Mouse (Mus musculus) mouse embryonic stem cell (cell line): ENCODE measurements around the gene Dnajb7.
"Not testable (repeated sequence)": the region's sequence is repeated elsewhere in the genome, so short reads cannot be mapped to it uniquely, and the experiment has no call there.

Experiments
- in situ Hi-C, 2 experiments: fragments of 300-500 bp; cut with MboI; formaldehyde crosslinking; loops; 1 replicate in 1 of 2; 3 replicates in 1 of 2; pipeline ENCODE4 v1.14.3; 2019 to 2020; ENCODE audit warnings: low sequenced_read_pairs in 2 of 2, low pct_unique_long_range_greater_than_20kb in 1 of 2, mixed read lengths in 1 of 2; ENCODE audit not compliant: unreplicated experiment in 1 of 2

Gene Dnajb7

DNA sequence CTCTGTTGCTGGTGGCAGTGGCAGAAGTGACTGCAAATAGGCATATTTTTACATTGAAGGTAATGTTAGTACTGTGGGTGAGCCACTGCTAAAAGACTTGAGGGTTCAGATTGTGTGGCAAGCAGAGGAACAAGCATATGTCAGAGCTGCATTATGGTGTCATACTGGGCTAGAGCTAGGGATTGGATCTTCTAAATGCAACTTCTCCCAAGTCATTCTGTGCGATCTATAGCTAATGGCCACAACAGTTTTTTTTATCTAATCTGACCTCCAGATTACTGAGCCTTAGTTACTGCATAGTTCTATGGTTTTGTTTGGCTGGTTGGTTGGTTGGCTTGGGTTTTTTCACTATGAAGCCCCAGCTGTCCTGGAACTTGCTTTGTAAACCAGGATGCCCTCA is at the start of gene Dnajb7:
Gene Dnajb7 (minus strand): TSS at position 101 of the 400 bp plus-strand sequence.
- in situ Hi-C loops: no loop called here

GRCm38 (mm10) chr15:81448463-81448862 is 40.4 kb upstream of the Dnajb7 start:
- in situ Hi-C loops: no loop called here

DNA sequence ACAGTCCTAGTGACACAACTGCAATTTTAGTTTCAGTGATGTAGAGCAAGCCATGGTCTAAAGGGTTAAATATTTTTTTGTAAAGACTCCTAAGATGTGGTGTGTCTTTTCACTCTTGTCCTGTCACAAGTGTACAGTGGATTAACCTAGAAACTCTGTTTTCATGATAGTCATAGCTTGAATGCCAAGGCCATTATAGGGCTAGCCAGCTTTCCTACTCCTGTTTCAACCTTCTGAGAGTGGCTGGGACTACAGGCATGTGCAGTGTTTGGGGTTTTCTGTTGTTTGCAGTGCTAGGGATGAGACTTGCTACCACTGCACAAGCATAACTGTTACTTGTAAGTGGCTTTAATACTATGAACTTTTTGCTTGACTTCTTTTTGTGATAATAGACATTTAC is 31.1 kb upstream of the Dnajb7 start:
- in situ Hi-C loops: no loop called here

- in situ Hi-C loops: no loop called here
Observed at GRCm38 (mm10) chr15:81438345-81438744, 30.2 kb upstream of the Dnajb7 start.

- in situ Hi-C loops: no loop called here
Observed at GRCm38 (mm10) chr15:81431195-81431594, 23.1 kb upstream of the Dnajb7 start.

DNA sequence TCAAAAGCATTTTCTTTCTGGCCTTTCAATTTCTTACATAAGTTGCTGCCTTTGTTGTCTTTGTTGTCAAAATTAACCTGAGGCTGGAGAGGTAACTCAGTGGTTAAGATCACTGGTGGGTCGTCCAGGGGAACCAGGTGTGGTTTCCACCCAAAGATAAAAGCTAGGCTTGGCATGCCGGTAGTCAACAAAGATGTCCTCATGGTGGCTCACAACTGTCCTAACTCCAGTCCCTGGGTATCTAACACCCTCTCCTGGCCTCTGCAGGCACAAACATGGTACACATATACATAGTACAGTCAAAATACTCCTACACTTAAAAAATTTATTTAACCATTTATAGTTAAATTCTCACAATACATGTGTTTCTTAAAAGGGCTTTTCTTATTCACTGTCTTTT is 19.8 kb upstream of the Dnajb7 start:
- in situ Hi-C loops: no loop called here

- in situ Hi-C loops: no loop called here
Observed at GRCm38 (mm10) chr15:81425311-81425710, 17.2 kb upstream of the Dnajb7 start.

DNA sequence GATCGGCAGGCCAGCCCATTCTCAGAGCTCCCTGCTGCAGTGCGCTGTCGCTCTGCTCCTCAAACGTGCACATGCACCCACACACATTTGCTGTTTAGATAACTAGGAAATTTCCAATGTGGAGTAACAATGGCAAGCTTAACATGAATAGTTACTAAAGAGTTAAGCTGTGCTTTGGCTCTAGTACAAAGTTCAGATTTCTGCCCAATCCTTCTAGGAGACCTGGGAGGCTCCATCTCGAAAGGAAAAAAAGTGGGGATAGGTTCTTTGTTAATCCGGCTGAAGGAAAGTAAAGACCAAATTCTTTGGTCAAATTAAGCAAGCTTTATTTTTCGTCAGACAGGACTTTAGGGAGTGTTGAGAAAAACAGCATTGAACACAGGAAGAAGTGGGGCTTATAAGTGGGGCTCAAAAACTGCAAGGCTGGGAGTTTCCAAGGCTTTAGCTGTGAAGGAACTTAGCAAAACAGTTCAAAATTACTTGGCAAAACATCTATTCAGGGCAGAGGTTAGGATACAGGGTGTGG is 14.1 kb upstream of the Dnajb7 start:
- in situ Hi-C loops: no loop called here

GRCm38 (mm10) chr15:81421454-81421853 is 13.4 kb upstream of the Dnajb7 start:
- in situ Hi-C loops: no loop called here

- in situ Hi-C loops: no loop called here
Observed at GRCm38 (mm10) chr15:81418065-81418464, 10.0 kb upstream of the Dnajb7 start.

DNA sequence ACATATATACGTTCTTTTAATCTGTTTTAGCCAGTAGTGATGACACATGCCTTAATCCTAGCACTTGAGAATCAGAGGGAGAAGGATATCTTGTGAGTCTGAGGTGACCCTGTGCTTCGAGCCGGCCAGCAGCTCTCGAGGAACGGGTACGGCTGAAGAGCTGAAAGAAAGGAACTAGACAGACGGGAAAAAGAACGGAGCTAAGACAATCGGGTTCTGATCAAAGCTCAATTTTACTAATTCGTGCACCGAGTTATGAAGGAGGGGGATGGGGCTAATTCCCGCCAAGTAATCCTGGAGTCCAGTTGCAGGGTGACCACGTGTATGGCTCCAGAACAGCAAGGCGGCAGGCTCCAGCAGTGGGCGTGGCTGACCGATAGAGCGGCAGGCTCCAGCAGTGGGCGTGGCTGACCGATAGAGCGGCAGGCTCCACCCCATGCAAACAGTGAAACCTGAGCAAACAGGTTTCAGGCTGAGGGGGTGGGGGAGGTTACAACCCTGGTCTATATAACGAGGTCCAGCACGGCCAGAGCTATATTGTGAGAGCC is 8.7 kb upstream of the Dnajb7 start:
- in situ Hi-C loops: not testable (repeated sequence)

GRCm38 (mm10) chr15:81405008-81405407 is 3.1 kb downstream of the Dnajb7 start:
- in situ Hi-C loops: no loop called here

- in situ Hi-C loops: no loop called here
Observed at GRCm38 (mm10) chr15:81399638-81400315, 8.3 kb downstream of the Dnajb7 start, which contains the start of the genes St13 and Xpnpep3. Gene St13, minus strand, starts transcription at chr15:81400077. Gene Xpnpep3, plus strand, starts transcription at chr15:81400138.

- in situ Hi-C loops: no loop called here
Observed at GRCm38 (mm10) chr15:81399297-81399637, 8.8 kb downstream of the Dnajb7 start.

DNA sequence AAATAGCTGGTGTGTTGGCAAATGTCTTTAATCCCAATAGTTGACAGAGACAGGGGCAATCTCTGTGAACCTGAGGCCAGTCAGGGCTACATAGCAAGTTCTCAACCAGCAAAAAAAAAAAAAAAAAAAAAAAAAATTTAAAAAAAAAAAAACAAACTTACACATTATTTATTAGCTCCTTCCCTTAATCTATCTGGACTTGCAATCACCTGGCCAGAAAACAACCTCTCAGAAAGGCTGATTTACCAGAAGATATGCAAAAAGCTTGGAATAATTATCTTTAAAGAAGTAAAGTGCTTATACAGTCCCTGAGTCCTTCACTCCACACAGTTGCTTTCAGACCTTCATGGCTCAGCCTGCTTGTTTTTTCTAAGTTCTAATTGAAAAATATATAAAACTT is 9.9 kb downstream of the Dnajb7 start:
- in situ Hi-C loops: no loop called here

DNA sequence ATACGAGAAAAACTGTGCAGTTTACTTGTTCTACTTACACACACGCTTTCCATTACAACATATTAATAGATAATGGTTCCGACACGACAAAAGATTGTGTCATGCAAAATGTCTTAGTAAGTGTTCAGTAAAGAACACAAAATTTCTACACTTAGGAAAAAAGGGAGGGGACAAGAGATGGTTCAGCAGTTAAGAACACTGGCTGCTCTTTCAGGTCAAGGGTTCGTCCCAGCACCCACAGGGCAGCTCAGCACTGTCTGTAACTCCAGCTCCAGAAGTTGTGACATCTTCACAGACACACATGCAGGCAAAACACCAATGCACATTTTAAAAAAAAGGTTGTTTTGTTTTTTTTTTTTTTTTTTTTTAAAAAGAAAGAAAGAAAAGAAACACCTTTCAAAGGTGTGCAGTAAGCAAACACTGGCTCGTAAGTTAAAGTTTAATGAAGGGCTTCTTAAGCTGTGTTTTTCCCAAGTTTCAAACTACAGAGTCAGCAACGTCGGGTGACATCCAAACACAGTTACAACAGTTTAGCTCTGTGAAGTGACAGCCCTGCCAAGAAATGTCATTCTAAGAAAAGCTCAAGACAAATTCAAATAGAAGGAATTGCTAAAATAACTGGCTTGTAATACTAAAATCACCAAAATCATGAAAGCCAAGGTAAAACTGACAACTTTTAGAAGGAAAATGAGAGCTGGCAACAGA is 13.7 kb downstream of the Dnajb7 start:
- in situ Hi-C loops: no loop called here

- in situ Hi-C loops: no loop called here
Observed at GRCm38 (mm10) chr15:81392997-81393396, 15.1 kb downstream of the Dnajb7 start.

DNA sequence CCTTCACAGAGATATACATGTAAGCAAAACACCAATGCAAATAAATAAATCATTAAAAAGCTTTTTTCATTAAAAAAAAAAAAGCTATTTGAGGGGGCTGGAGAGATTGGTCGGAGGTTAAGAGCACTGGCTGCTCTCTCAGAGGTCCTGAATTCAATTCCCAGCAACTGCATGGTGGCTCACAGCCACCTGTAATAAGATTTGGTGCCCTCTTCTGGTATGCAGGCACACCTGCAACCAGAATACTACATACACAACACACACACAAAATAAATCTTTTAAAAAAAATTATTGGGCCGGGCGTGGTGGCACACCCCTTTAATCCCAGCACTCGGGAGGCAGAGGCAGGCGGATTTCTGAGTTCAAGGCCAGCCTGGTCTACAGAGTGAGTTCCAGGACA is 21.8 kb downstream of the Dnajb7 start:
- in situ Hi-C loops: loop anchor here in 1 of 2 experiments (10.0 kb wide), 1 partner anchor 248 kb away; no protein-coding TSS in a partner anchor

- in situ Hi-C loops: no loop called here
Observed at GRCm38 (mm10) chr15:81378845-81379244, 29.3 kb downstream of the Dnajb7 start.
